Mouse (Mus musculus) G1E (cell line): Measurements from ENCODE around the gene Auts2. TPM values are rescaled to one million over a fixed set of nuclear protein-coding genes. Genes with fewer than 3 reads are reported as not detected.

Source experiments
- ATAC-seq: 2 replicates; pipeline ENCODE4 v1.8.0; 2016; ENCODE audit warnings: mild to moderate bottlenecking; ENCODE audit not compliant: insufficient number of reproducible peaks, poor library complexity, low FRiP score, severe bottlenecking; ENCODE audit errors: extremely low read depth
- DNase-seq: peaks from one replicate; pipeline ENCODE4 v3.0.0; 2012; ENCODE audit warnings: low spot score
- H3K27me3 ChIP-seq: 2 replicates; pipeline ENCODE4 v1.6.1; 2012; ENCODE audit warnings: mild to moderate bottlenecking, low read length, inconsistent platforms; ENCODE audit not compliant: insufficient read depth
- H3K36me3 ChIP-seq: replicated peaks from 2 replicates; pipeline ENCODE3; 2012; ENCODE audit warnings: mild to moderate bottlenecking, inconsistent platforms
- H3K4me1 ChIP-seq: 2 replicates; pipeline ENCODE4 v1.6.1; 2012; ENCODE audit warnings: low read depth, low read length, inconsistent platforms, mixed read lengths; ENCODE audit not compliant: insufficient read depth
- H3K4me3 ChIP-seq: 2 replicates; pipeline ENCODE4 v1.5.1; 2012; ENCODE audit warnings: low read depth, mild to moderate bottlenecking, inconsistent platforms, low read length, moderate library complexity, mixed read lengths
- H3K9me3 ChIP-seq: replicated peaks from 2 replicates; pipeline ENCODE4 v1.6.1; 2012; ENCODE audit warnings: inconsistent platforms
- CTCF ChIP-seq: IDR thresholded peaks from 2 replicates; pipeline ENCODE4 v1.5.1; 2012; ENCODE audit warnings: low read depth, low read length, inconsistent platforms, mixed read lengths
- GATA1 ChIP-seq: IDR thresholded peaks from 2 replicates; pipeline ENCODE4 v1.6.1; 2012; ENCODE audit warnings: borderline replicate concordance, low read length, inconsistent platforms, mixed read lengths
- GATA2 ChIP-seq: IDR thresholded peaks from 2 replicates; pipeline ENCODE4 v1.6.1; 2012; ENCODE audit warnings: low read depth, low read length, inconsistent platforms, borderline replicate concordance
- POLR2AphosphoS5 ChIP-seq: IDR thresholded peaks from 2 replicates; pipeline ENCODE4 v1.6.1; 2012; ENCODE audit warnings: low read depth, low read length, inconsistent platforms; ENCODE audit not compliant: insufficient replicate concordance
- TAL1 ChIP-seq: conservative IDR thresholded peaks from 2 replicates; pipeline ENCODE4 v1.6.1; 2012; ENCODE audit warnings: low read depth, low read length, inconsistent platforms, mixed read lengths
- polyA plus RNA-seq: library from polyadenylated mRNA; stranded (reverse); fragments of >175 nt; gene quantifications from 2 replicates; pipeline ENCODE4 v1.2.3, GENCODE M21; 2012
- total RNA-seq, 2 experiments: library from RNA; stranded (forward) in 1 of 2; stranded (reverse) in 1 of 2; fragments of 200-1000 nt in 1 of 2; fragments of >200 nt in 1 of 2; fragmentation: Nextera tagmentation in 1 of 2; gene quantifications; 2 replicates each; pipeline ENCODE4 v1.2.3; 2014 to 2017

Auts2 gene
- total and polyA plus RNA-seq, 3 experiments, result 0.09 to 1.3 (median 0.90) TPM

- ATAC-seq (no peak), DNase-seq (no peak)
- Histone ChIP-seq H3K4me3 (no peak overlapping the region), H3K4me1 (no peaks in the 10 kb centered on the region), H3K36me3 (no peaks in the 10 kb centered on the region), H3K27me3 (no peaks in the 10 kb centered on the region), H3K9me3 (peaks cover 85% of the 10 kb centered on the region)
- TF ChIP-seq GATA1 (no peak), POLR2AphosphoS5 (no peak), GATA2 (no peak), TAL1 (no peak), CTCF (no peak)
Observed at GRCm38 (mm10) chr5:131513753-131514152, 1029.4 kb downstream of the Auts2 start.

DNA sequence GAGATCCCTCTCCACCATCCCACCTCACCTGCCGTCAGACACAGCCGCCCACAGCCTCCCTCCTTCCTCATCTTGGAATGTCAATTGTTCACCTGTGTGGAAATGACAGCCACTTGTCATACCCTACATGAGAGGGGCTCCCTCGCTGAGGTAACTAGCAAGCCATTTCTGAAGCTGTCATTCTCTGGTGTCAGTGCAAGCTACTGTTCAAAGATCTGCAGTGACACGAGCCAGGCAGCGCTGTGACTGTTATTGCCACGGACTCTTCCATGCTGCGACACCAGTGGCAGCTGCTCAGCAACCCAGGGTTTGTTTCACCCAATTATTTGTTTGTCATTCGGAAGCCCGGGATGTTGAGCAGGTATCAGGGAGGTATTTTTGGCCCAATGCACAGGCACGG, 1030.5 kb downstream of the Auts2 start:
- Histone ChIP-seq H3K4me3 (no peak overlapping the region), H3K36me3 (no peaks in the 10 kb centered on the region), H3K9me3 (peaks cover 84% of the 10 kb centered on the region), H3K27me3 (no peaks in the 10 kb centered on the region), H3K4me1 (no peaks in the 10 kb centered on the region)
- DNase-seq, result no peak
- no peak for ATAC-seq
- TF ChIP-seq GATA2 (no peak), POLR2AphosphoS5 (no peak), TAL1 (no peak), GATA1 (no peak), CTCF (no peak)

- H3K27me3 ChIP-seq, result no peaks in the 10 kb centered on the region
- peaks cover 70% of the 10 kb centered on the region for H3K9me3 ChIP-seq
- TF ChIP-seq TAL1 (no peak), CTCF (no peak), GATA2 (no peak), POLR2AphosphoS5 (no peak), GATA1 (no peak)
- no peak for ATAC-seq
- no peaks in the 10 kb centered on the region for H3K36me3 ChIP-seq
- H3K4me3 ChIP-seq, result no peak overlapping the region
- H3K4me1 ChIP-seq, result no peaks in the 10 kb centered on the region
- no peak for DNase-seq
Observed at GRCm38 (mm10) chr5:131510659-131511058, 1032.5 kb downstream of the Auts2 start.

DNA sequence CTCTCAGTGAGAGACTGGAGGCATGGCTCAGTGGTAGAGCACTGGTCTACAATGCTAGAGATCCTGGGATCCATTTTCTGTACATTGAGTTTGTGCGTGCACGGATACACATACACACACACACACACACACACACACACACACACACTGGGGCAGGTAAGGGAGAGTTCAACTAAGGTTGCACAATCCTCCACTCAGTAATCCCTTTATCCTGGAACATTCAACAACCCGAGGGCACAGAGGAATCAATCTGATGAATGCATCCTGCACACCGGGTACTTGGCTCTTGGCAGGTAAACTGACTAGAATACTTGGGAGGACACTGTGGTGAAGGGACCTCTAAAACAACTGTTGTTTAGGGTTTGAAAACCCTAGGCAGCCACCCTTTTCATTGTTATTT, 1033.8 kb downstream of the Auts2 start:
- Histone ChIP-seq H3K4me1 (no peaks in the 10 kb centered on the region), H3K4me3 (no peak overlapping the region), H3K27me3 (no peaks in the 10 kb centered on the region), H3K9me3 (peaks cover 61% of the 10 kb centered on the region), H3K36me3 (no peaks in the 10 kb centered on the region)
- ATAC-seq (no peak), DNase-seq (no peak)
- TF ChIP-seq GATA1, result no peak
- TF ChIP-seq GATA2, result no peak
- TF ChIP-seq TAL1, result no peak
- no peak for TF ChIP-seq POLR2AphosphoS5
- no peak for TF ChIP-seq CTCF

DNA sequence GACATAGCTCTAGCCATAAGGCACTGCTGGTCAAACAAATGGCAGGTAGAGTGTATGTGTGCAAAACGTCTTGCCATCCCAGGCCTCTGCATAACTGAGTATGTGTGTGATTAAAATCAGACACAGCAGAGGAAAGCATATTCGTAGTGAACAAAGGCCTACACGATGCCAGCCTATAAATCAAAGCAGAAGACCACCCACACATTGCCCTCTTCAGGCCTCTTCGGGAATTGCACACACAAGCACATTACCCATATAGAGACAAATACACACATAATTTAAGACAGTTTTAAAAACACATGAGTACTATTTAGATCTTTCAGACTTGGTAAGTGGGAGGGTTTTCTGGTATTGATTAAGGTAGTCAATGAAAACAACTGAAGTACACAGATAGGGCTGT, 1044.3 kb downstream of the Auts2 start:
- ATAC-seq (no peak), DNase-seq (no peak)
- H3K9me3 ChIP-seq, result peaks cover 46% of the 10 kb centered on the region
- no peaks in the 10 kb centered on the region for H3K4me1 ChIP-seq
- no peak for TF ChIP-seq POLR2AphosphoS5
- TF ChIP-seq TAL1, result no peak
- TF ChIP-seq CTCF, result no peak
- no peak for TF ChIP-seq GATA1
- no peak for TF ChIP-seq GATA2
- H3K36me3 ChIP-seq, result no peaks in the 10 kb centered on the region
- H3K4me3 ChIP-seq, result no peak overlapping the region
- H3K27me3 ChIP-seq, result no peaks in the 10 kb centered on the region

- ATAC-seq, result no peak
- Histone ChIP-seq H3K9me3 (peaks cover 60% of the 10 kb centered on the region), H3K4me1 (no peaks in the 10 kb centered on the region)
Observed at GRCm38 (mm10) chr5:131496517-131497216, 1046.5 kb downstream of the Auts2 start.

More at GRCm38 (mm10) chr5:131496517-131497216, 1046.5 kb downstream of the Auts2 start:
- TF ChIP-seq GATA2 (no peak), CTCF (no peak), TAL1 (no peak), GATA1 (no peak), POLR2AphosphoS5 (no peak)
- no peaks in the 10 kb centered on the region for H3K27me3 ChIP-seq
- H3K36me3 ChIP-seq, result no peaks in the 10 kb centered on the region
- H3K4me3 ChIP-seq, result no peak overlapping the region
- DNase-seq, result no peak
